Mouse (Mus musculus) frontal cortex, postnatal 10 days (tissue): ENCODE measurements around the gene Fcmr.

Experiments used
- DNase-seq, 2 experiments: peaks; one replicate each; pipeline ENCODE4 v3.0.0; 2022; ENCODE audit warnings: low spot score in 2 of 2, mixed read lengths in 1 of 2

The Fcmr gene

DNA sequence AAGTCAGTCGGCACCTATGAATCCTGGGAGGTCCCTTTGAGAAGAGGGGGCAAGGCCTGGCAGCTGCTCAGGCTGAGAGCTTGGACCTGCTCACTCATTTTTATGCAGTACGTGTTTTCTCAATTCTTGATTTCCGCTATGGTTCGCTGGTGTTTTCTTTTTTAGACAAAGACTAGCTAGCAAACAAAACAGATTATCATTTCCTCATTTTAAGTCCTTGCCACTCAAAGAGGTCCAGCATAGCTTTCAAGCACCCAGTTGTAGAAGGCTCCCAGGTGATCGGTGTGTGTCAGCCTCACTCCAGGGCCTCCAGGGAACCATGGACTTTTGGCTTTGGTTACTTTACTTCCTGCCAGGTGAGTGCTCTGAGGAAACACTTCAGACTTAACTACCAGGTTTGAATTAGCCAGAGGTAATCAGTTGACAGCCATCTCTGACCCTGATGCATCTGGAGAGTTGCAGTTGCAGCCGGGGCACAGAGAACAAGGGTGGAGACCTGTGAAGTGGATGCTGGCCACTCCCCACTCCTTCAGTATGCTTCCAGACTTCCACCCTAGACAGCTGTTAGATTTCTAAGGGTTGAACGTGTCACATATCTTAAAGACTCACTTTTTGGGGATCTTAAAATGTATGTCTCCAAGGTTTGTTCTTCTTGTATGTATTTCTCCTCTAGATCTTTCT is at the start of gene Fcmr:
Fcmr (plus strand) TSS at position 129 of the 681 bp plus-strand sequence.
- DNase-seq, result no peak

DNA sequence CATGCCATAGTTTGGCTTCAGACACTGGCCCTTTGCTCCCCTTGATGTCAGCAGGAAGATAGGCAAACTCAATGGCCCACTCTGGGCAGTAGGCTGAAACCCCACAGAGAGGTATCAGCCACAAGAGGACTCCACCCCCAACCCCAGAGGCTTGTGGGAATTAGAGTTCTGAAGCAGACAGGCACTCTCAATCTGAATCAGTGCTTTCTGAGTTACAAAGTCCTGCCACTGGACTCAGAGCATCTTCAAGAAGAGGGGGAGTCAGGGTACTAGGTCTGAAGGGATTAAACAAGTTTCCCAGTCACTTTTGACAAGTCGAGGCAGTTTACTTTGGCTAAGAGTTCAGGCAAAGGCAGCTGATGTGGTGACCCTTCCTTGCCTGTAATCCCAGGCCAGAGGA is 45.7 kb upstream of the Fcmr start:
- DNase-seq, result no peak

DNA sequence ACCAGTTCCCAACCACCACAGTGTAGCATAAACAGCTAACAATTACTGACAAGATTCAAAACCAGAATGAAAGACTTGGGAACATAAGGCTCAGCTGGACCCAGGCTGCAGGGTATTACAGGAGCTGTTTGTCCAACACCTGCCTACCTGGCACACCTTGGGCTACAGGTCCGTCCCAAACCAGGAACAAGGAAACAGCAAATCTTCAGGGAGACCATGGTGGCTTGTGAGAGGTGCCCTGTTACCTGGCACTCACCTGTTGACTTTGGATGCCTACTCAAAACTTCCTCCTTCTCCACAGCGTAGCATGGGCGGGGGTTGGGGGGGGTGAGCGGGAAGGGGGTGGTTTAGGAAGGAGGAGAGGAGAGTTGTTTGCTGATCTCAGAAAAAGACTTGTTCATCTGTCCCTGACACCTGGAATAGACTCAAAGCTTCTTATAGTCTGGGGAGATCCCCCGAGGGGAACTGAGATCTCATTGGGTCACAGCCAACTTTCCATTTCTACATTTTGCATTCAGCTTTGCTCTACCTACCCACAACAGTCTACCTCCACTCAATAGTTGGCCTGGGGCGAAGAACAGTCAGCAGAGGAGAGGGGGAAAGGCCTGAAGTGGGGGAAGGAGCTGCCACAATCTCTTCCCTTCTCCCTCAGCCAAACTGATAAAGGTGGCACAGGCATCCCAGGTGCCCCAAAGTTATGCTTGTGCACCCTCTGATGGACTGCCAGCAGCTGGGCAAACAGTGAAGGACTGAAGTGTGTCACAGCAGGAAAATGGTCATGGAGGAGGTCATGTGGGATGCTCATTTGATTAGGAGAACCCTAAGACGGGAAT is 44.9 kb upstream of the Fcmr start:
- DNase-seq, result no peak

DNA sequence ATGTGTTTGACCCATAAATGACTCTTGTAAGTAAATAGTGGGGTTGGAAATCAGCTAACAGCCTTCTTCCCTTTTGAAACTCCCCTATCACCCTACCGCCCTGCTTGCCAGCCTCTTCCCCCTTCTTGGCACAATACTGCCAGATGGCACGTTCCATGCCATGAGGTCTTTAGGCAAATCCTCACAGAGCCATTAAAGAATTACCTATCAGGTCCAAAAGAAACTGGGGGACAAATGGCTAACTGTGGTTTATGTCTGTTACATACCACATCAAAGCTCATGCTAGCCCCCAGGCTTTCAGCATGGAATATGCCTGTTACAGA is 44.4 kb upstream of the Fcmr start:
- no peak for DNase-seq

DNA sequence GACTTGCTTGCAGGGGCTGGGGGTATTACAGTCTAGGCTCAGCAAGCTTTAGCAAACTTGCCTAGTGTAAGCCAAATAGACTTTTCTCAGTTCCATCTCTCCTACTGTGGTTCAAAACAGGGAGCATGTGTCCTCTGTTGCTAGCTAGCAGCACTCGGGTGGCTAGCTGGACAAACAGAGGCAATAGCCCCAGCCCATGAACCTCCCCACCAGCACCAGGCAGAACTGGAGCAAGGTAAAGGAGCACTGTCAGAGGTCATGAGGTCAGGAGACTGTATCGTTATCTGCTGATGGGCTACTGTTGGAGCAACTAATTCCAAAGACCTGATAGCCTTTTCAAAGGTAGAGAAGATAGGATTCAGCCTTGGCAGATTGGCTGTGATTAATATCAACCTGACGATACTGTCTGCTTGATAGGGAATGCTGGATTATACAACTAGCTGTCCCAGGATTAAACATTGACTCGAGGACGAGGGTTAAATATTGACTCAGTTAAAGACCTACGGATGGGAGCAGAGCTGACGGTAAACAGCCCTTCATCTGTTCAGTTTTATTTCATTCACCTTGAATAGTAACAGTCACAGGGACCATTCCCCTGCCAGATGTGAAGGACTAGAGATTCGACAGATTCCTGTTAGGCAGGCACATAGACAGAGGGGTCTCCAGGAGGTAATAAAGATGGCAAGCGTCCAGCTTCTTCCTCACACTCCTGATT is 43.4 kb upstream of the Fcmr start:
- no peak for DNase-seq

- no peak for DNase-seq
Measured at GRCm38 (mm10) chr1:130826448-130826847, 39.0 kb upstream of the Fcmr start, which contains the start of gene Pigr. Gene Pigr, plus strand, starts transcription at chr1:130826684.

GRCm38 (mm10) chr1:130828656-130829055 is 36.8 kb upstream of the Fcmr start:
- no peak for DNase-seq

GRCm38 (mm10) chr1:130829906-130830830 is 35.3 kb upstream of the Fcmr start:
- no peak for DNase-seq

- no peak for DNase-seq
Measured at GRCm38 (mm10) chr1:130832230-130833149, 33.0 kb upstream of the Fcmr start.

DNA sequence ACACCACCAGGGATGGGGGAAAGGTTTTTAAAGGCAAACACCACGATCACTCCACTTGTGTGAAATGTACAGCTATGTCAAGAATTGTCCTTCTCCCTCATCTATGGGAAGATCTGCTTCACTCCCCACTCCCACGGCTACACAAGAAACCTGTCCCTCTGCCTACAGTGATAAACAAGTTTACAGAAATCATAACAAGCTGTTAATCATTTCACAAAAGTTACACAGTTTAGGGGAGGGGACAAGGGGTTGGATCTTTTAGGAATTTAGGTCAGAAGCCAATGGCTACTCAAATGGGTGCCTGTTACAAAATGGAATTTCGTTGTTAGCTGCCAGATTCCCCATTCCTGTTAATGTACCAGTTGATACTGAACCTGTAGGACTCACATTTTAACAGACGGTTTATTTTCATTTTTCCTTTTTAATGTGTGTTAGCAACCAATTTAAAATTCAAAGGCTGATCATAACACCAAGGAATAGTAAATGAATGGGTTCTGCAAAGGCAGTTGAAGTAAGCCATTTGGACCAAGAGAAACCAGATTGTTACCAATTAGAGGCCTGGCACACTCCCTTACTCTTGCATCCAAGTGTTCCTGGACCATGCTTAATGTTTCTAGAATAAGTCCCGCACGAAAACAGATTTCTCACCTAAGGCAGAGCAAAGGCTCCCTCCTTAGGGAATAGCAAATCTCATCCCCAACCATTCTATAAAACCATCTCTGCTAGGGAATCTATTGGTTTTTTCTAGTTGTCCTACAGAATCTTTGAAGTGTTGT is 30.1 kb upstream of the Fcmr start:
- no peak for DNase-seq

- DNase-seq, result no peak
Measured at GRCm38 (mm10) chr1:130838288-130838687, 27.2 kb upstream of the Fcmr start.

GRCm38 (mm10) chr1:130840599-130841379 is 24.7 kb upstream of the Fcmr start:
- DNase-seq, result no peak

- no peak for DNase-seq
Measured at GRCm38 (mm10) chr1:130841621-130842020, 23.8 kb upstream of the Fcmr start.

DNA sequence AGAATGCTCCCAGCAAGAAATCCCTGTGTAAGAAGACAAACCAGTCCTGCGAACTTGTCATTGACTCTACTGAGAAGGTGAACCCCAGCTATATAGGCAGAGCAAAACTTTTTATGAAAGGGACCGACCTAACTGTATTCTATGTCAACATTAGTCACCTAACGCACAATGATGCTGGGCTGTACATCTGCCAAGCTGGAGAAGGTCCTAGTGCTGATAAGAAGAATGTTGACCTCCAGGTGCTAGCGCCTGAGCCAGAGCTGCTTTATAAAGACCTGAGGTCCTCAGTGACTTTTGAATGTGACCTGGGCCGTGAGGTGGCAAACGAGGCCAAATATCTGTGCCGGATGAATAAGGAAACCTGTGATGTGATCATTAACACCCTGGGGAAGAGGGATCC is 21.0 kb upstream of the Fcmr start:
- no peak for DNase-seq

DNA sequence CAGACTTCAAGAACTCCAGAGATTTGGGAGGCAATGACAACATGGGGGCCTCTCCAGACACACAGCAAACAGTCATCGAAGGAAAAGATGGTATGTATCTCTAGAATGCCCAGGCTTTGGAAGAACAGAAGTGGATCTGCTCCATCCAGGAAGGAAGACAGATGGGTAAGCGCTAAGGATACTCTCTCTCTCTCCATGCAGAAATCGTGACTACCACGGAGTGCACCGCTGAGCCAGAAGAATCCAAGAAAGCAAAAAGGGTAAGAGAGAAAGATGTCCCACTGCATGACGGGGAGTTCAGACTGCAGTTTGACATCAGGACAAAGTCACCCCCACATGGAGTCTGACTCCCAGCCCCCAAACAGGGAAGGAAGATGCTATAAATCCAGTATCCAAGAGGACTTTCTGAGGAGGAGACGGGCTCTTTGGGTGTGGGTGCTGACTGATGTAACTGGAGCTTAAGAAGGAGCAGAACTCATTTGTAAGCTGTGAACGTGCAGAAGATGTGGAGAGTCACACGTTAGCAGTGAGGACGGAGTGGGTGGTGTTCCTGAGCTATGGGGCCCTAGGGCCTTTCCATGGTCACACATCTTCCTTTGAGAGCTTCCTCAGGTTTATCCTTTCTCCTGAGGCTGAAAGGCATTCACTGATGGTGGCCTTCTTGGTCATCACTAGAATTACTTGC is 15.8 kb upstream of the Fcmr start:
- no peak for DNase-seq

- DNase-seq, result no peak
Measured at GRCm38 (mm10) chr1:130850405-130850804, 15.1 kb upstream of the Fcmr start.

- DNase-seq, result no peak
Measured at GRCm38 (mm10) chr1:130854819-130855218, 10.7 kb upstream of the Fcmr start.

GRCm38 (mm10) chr1:130855723-130856122 is 9.7 kb upstream of the Fcmr start:
- no peak for DNase-seq
